Mouse (Mus musculus) cerebellum, postnatal 4 days (tissue): ENCODE data around the gene Per1.
"Not testable (repeated sequence)": the region's sequence is repeated elsewhere in the genome, so short reads cannot be mapped to it uniquely, and the experiment has no call there.

Experiments
- DNase-seq, 2 experiments: peaks; one replicate each; pipeline ENCODE4 v3.0.0; 2022; ENCODE audit warnings: low spot score in 2 of 2, mixed read lengths in 1 of 2

Per1 gene

GRCm38 (mm10) chr11:69080855-69081222, 14.2 kb upstream of the Per1 start:
- no peak for DNase-seq

- DNase-seq, result no peak
Observed at GRCm38 (mm10) chr11:69081613-69082012, 13.4 kb upstream of the Per1 start.

- DNase-seq, result no peak
Observed at GRCm38 (mm10) chr11:69085608-69086007, 9.4 kb upstream of the Per1 start.

- no peak for DNase-seq
Observed at GRCm38 (mm10) chr11:69086390-69086789, 8.6 kb upstream of the Per1 start.

GRCm38 (mm10) chr11:69087082-69087481, 7.9 kb upstream of the Per1 start:
- peak in 1 of 2 experiments; percentile 18 for DNase-seq

- DNase-seq, result no peak
Observed at GRCm38 (mm10) chr11:69087597-69087996, 7.4 kb upstream of the Per1 start.

GRCm38 (mm10) chr11:69088103-69088855, 6.7 kb upstream of the Per1 start, which contains the start of gene Vamp2:
Gene Vamp2 (plus strand): TSS chr11:69088490.
- peak; percentile 92 to 95 for DNase-seq

- no peak for DNase-seq
Observed at GRCm38 (mm10) chr11:69088856-69089615, 6.0 kb upstream of the Per1 start.

GRCm38 (mm10) chr11:69089616-69090290, 5.3 kb upstream of the Per1 start:
- no peak for DNase-seq

- DNase-seq, result no peak
Observed at GRCm38 (mm10) chr11:69090367-69090766, 4.7 kb upstream of the Per1 start.

GRCm38 (mm10) chr11:69091566-69092385, 3.2 kb upstream of the Per1 start:
- no peak for DNase-seq

GRCm38 (mm10) chr11:69092386-69092751, 2.6 kb upstream of the Per1 start:
- DNase-seq, result peak; percentile 85 to 88

GRCm38 (mm10) chr11:69092871-69093270, 2.1 kb upstream of the Per1 start:
- DNase-seq, result no peak

- DNase-seq, result not testable (repeated sequence)
Observed at GRCm38 (mm10) chr11:69093856-69094255, 1.2 kb upstream of the Per1 start.

GRCm38 (mm10) chr11:69095511-69096231, 654 bp downstream of the Per1 start:
- no peak for DNase-seq

- no peak for DNase-seq
Observed at GRCm38 (mm10) chr11:69096360-69096986, 1.5 kb downstream of the Per1 start.

GRCm38 (mm10) chr11:69096987-69097900, 2.2 kb downstream of the Per1 start:
- DNase-seq, result peak; percentile 81 to 84

GRCm38 (mm10) chr11:69098039-69098761, 3.2 kb downstream of the Per1 start:
- DNase-seq, result no peak

- peak; percentile 89 to 96 for DNase-seq
Observed at GRCm38 (mm10) chr11:69098762-69099091, 3.7 kb downstream of the Per1 start.
